Mouse (Mus musculus): ENCODE results near the gene Fxyd6.

Gene Fxyd6

DNA sequence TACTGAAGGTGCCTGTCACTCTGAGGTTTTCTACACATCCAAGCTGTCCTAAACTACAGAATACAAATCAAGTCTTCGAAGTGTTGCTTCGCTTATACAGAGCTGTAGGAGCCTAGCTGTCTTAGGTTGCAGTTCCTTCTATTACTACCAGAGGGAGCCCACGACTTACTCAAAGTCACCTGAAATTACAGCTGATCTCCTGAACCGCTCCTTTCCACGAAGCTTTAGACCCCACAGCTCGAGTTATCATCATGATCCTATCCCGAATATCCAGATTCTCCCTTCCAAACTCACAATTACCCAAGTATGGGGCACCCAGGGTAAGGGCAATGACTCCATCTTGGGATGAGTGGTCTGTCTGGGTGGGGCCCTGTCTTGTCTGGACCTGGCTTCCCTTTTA lies 41.8 kb downstream of the Fxyd6 start:
- DNase-seq (ENCODE audit: inconsistent ontology term) = peak; percentile 58

DNA sequence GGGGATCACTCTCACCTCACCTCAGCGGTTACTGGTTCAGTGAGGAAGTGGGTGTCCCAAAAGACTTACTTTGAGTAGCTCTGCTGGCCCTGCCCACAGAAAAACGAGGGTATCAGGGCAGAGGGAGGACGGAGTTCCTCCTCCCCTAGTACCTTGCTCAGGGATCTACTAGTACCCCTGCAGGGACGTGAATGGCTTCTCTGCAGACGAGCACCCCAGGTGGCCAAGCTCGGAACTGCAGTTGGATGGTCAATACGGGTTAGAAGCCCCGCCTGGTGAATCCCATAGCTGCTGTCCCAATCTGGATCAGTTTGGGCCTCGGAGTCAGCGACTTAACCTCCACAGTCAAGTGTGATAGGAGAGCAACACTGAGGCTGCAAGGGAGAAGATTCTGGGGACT lies 42.3 kb downstream of the Fxyd6 start:
- peak; percentile 75 for DNase-seq (ENCODE audit: inconsistent ontology term)

DNA sequence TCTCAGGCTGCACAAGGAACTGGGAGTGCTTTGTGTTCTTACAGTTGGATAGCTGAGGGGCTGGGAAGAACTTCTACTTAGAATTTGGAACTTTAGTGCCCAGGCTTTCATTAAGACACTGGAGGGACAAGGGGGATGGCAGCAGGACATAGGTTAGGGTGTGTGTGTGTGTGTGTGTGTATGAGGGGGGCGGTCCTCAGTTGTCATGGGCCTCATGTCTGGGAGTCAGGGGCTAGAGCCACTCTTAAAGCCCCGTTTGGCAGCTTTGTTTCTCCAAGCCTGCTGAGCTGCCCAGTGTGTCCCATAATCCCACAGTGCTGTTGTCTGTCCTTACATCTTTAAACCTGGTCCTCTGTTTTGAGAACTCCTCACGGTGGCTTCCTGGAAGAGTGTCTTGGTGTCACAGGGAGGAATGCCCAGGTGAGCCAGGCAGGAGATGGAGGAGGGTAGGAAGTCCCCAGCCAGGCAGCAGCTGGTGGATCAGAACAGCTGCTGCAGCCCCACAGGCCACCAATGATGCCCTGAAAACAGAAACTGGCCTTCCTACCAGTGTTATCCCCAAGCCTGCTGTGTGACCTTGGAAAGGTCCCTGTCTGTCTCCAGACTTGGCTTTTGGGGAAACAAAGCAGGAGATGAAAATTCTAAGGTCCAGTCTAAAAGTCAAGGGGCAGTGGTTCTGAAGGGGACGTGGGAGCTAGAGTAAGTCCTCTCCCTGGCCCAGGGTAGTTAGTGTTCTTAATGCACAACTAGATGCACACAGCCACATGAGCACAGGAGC lies 42.9 kb downstream of the Fxyd6 start:
- no peak for DNase-seq (ENCODE audit: inconsistent ontology term)

DNA sequence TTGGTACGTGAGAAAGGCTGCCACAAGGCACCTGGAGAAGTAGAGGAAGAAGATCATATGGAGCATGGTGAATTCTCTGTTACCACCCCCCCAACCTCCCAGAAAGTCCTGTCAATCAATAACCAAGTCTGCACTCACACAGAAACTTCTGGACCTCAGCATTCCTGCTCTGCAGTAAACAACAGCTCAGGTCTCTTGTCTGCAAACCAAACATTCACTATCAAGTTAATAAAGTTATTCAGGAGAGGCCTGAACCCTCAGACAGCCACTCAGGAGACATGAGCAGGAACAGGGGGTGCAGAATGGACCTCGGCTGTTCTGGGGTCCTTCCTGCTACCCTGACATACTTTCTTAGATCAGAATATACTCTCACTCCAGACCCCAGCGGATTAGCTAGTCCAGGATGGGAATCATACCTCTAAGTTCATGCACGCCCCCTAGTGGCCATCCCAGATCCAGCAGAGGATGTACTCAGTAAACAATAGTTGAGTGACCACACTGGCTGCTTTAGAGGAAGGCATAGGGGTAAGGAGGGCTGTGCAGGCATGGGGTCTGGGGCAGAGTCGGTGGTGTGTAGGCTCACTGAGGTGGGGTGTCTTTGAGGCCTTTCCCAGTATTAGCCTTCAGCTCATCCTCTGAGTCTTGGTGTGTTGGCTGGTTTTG lies 43.6 kb downstream of the Fxyd6 start:
- no peak for DNase-seq (ENCODE audit: inconsistent ontology term)

DNA sequence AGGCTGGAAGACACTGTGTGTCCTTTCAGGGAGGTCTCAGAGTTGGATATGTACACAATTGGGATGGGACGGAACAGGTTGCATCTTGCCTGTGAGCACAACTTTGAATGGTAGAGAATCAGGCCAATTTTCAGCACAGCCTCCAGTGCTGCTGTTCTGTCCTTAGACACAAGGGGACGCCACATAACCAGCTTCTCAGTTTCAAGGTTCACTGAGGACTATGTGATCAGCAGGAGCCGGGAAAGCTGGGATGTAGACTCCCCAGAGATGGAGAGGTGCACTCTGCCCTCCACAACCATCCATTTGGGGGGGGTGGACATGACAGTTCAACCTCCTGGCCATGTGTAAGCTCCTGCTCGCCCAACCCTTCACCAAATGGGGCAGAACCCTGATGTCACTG lies 45.9 kb downstream of the Fxyd6 start:
- no peak for DNase-seq (ENCODE audit: inconsistent ontology term)

DNA sequence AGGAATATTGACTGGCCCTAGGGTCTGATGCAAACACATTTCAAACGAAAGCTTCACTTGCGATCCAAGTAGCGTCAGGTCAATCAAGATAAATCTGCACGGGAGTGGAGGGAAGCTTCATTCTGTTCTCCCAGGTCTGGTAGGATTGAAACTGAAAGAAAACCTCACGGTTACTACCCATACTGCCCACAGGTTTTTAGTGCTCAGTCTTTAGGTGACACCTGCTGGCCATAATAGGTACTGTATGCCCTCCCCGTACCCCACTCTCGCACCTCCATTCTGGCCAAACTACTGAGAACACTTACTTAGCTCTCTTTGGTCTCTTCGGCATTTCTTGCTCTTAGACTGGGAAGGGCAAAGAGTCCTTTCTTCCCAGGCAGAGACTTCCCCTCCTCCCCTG lies 47.3 kb downstream of the Fxyd6 start:
- DNase-seq (ENCODE audit: inconsistent ontology term) = peak; percentile 33

DNA sequence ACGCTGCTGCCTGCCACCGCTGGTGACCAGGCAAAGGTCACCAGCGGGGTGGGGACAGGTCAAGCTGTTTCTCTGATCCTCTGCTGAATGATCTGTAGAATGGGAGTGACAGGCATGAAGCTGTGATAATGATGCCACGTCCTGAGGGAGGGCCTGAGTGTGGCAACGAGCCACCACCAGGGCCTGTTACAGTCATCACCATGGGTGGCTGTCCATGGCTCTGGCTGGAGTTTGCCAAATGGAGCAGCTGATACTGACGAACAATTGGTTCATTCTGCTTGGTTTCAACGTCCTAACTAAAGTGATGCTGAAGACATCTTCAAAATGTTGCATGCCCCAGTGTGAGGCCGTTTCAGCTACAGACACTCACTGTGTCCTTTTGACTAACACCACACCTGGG lies 48.3 kb downstream of the Fxyd6 start:
- DNase-seq (ENCODE audit: inconsistent ontology term) = no peak

DNA sequence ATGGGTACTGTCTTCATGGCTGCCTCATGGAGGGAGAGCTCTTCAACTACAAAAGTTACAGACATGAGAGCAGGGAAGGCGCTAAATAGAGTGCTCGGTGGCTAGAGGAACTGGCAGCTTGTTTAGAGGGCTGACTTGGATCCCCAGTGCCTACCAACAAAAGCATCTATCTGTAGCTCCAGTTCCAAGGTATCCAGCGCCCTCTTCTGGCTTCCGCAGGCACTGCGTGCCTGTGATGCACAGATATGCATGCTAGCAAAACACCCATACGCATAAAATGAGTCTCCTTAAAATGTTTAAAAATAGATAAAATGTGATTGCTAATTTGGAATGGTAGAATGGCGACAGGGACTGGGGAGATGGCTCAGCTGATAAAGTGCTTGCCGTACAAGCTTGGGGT lies 51.2 kb downstream of the Fxyd6 start:
- DNase-seq (ENCODE audit: inconsistent ontology term) = no peak

DNA sequence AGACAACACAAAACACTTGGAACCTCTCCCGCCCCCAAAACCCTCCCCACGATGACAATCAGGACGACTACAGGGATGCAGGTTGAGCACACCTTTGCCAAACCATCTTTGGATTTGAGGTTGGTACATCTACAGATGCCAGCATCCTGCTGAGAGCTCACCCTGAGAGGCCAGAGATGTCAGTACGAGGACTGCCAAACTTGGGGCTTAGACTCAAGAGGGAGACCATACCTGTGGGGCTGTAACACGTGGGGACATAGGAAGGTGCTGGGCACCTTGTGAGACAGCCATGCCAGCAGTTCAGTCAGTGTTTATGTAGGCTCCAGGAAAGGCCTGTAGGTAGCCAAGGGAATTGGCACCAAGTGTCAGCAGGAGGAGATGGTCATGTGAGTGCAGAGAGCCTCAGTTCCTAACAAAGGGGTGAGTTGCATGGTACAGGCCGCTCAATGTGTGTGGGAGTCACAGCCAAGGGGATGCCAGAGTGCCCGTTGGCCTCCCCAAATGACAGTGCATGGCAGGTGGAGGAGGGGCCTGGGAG lies 52.8 kb downstream of the Fxyd6 start:
- no peak for DNase-seq (ENCODE audit: inconsistent ontology term)

DNA sequence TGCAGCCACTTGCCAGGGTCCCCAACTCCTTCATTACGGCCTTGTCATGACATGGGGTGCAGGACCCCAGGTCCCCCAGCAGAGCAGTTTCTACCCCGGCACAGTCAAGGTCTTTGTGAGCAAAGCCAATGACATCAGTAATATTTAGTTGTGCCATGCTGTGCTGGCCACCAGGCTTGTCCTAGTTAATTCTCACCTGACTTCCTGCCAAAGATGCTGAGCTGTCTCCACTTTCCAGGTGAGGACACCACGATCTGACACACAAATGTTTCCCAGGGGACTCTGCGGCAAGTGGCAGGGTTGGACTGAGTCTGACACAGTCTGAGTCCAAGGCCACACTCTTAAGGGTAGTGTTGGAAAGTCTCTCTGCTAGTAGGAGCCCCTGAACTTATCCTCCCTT lies 56.5 kb downstream of the Fxyd6 start, which contains the start of gene Dscaml1:
Gene Dscaml1 (plus strand): TSS at position 173 of the 400 bp plus-strand sequence.
- no peak for DNase-seq (ENCODE audit: inconsistent ontology term)

DNA sequence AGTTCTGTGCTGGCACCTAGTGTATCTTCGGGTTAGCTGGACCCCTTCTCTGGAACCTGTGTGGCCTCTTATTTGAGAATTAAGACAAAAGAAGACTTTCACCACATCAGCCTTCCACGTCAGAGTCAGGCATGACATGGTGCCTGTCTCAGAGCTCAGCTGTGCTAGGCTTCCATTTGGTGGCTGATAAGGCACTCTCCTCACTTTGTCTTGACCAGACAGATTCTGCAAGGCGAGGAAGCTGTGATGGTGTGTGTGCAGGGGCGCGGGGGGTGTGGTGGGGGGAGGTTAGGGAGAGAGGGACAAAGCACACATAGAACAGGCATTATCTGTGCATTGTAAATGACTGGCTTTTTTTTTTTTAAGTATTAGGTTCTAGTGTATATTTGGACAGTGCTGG lies 59.4 kb downstream of the Fxyd6 start:
- no peak for DNase-seq (ENCODE audit: inconsistent ontology term)

DNA sequence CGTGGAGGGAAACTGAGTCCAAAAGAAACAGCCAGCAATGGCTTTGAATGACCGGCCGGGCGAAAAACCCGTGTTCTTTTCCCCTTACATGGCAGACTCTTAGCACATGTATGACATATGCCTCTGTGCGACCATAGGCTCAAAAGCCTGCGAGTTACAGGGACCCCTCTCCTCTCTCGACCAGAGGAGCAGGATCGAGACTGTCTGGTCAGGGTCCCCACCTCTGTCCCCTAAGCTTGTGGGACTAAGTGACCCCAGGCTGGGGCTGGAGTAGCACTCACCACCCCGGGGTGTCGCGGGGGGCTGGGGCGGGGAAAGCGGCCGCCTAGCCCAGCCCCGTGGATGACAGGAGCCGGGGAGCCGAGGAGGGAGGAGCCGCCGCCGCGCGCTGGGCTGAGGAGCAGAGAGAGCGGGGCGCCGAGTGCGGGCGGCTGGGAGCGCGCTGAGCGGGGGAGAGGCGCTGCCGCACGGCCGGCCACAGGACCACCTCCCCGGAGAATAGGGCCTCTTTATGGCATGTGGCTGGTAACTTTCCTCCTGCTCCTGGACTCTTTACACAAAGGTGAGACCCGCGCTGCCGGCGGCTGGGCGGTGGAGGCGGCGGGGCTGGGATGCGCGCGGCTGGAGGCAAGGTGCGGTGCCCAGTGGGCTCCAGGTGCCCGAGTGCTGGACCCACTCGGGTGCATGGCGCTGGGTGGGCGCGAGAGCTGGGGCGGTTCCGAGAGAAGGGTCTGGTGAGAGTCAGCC lies 60.1 kb downstream of the Fxyd6 start:
- peak; percentile 30 for DNase-seq (ENCODE audit: inconsistent ontology term)

DNA sequence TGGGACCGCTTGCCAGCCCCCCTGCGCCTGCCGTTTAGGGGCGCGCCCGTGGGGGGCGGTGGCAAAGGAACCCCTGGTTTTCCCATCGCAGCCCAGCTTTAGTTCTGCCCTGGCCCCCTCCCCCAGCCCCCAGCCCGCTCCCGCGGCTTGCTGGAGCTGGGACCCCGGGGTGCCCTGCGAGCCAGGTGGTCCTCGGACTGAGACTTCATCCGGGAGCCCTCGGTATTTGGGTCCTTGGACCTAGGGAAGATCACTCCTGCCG lies 60.6 kb downstream of the Fxyd6 start:
- no peak for DNase-seq (ENCODE audit: inconsistent ontology term)

DNA sequence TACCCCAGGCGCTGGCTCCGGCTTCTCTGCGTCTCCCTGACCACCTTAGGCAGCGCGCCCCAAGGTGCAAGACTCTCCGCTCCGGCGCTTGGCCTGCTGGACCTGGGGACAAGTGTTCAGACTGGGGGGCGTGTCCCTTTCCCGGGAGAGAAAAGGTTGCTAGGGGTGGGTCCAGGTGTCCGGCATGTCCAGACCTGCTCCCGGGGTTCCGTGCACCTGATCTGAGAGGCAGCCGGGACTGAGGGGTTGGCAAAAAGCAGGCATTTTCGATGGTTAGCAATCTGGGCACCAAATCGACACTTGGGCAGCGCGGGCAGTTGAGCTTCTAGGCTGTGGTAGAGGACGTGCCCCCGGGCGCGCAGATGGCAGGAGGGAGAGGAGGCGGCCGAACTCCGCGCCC lies 61.2 kb downstream of the Fxyd6 start:
- no peak for DNase-seq (ENCODE audit: inconsistent ontology term)

DNA sequence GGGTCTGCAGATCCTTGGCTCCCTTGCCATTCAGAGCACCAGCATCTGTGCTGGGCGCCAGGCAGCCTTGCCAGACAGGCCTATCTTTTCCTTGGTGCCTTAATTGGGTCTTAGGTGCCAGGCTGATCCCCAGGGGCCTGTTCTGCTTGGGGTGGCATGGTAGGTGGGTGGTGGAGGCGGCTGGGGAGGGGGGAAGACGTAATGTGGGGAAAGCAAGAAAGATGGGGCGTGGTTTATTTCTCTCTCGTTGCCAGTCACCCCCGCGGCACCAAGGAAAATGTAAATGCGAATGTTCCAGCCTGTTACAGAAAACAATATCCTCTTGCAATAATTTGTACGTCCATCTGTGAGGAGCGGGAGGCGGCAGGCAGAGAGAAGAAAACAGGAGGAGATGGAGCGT lies 62.7 kb downstream of the Fxyd6 start:
- DNase-seq (ENCODE audit: inconsistent ontology term) = no peak

DNA sequence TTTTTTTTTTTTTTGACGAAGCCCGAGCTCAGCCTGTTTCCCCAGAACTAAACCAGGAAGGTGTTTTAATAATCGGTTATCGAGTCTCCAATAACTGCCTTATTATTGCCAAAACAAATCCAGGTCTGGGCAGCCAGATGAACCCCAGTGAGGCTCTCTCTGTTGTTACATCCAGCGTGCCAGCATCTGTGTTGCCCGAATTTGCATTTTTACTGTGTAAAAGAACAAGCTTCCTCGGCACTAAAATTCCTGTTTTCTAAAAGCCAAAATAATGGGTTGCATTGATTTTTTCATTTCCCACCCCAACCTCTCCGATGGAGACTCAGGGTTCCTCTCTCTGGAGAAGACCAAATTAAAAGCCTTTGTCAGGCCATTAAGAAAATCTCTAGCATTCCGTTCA lies 63.1 kb downstream of the Fxyd6 start:
- DNase-seq (ENCODE audit: inconsistent ontology term) = no peak

DNA sequence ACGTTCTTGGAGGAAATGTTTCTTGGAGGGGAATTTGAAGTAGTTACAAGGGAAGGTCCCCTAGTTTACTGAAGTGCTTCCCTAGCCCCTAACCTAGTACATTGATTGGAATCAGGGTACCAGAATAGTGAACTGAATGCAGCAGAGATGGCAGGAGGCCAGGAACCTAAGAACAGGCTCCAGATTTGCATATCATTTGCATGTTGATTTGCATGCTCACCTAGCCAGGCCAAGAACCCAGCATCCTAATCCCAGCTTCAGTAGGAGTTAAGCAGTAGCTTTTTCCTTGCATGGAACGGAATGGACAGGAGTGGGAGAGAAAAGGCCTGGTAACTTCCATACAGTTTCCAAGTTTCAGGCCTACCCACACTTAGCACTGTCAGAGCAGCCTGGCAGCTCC lies 64.2 kb downstream of the Fxyd6 start:
- no peak for DNase-seq (ENCODE audit: inconsistent ontology term)

DNA sequence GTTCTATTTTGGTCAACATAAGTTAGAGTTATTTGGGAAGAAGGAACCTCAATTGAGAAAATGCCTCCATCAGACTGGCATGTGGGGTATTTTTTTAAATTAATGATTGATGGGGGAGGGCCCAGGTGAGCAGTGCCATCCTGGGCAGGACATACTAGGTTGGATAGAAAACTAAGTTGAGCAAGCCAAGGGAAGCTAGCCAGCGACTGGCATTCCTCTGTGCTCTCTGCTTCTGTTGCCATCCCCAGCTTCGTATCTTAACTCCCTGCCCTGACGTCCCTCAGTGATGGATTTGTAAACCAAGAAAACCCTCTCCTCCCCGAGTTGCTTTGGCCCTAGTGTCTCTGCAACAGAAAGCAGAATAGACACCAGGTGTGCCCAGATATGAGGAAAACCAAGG lies 69.0 kb downstream of the Fxyd6 start:
- DNase-seq (ENCODE audit: inconsistent ontology term) = no peak

DNA sequence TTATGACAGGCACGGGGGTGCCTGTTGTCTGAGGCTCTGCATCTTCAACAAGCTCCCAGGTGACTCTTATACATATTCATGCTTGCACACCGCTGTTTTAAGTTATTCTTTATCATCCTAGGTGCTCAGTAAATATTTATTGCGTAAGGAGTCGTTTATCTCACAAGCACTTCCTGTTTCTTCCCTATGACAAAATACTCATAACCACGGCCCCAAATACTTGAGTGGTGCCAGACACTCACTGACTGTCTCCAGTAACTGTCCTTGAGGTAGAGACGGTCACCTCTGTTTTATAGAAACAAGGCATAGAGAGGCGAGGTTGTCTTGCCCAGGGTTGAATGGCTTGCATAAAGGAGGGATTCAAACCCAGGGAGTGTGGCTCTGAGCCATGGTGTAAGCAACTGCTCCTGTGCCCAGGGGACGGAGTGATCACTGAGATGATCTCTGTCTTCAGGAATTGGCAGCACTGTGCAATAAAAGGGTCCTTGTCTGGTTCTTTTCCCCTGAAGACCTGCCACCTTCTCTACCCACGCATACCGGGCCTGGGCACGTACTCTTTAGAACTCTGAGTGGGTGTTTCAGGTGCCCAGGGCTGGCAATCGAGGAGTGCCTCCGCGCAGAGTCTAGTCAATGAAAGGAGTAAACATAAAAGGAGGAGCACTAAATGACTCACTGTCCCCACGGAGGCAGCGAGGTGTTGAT lies 70.2 kb downstream of the Fxyd6 start:
- no peak for DNase-seq (ENCODE audit: inconsistent ontology term)

DNA sequence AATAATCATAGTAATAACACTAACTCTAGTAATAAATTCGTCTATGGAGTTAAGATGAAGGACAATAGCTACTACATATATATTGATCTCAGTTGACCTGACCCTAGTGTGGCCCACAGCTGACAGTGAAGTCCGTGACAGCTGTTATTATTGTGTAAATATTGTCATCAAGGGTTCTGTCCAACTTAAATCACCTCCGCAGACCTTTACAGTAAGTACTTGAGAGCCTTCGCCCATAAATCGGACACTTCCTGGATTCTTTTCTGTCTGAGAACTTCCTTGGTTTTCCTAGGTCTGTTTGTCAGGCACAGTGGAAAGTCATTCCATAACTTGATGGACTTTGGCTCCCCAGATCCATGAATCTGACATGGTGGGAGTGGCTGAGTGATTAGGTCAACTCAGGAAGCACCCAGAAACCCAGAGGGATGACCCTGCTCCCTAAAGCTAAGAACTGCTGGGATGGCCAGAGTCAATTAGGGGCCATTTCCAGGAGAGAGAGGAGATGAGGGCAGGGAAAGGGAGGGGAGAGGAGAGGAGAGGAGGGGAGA lies 74.3 kb downstream of the Fxyd6 start:
- DNase-seq (ENCODE audit: inconsistent ontology term) = no peak

Measured in Muller cell, postnatal 12 days (primary cell).